Mouse (Mus musculus): Measurements from ENCODE around the gene Myo16.
A peak's percentile ranks its signal among the peaks of the same experiment; 100 is the strongest.

Gene Myo16

DNA sequence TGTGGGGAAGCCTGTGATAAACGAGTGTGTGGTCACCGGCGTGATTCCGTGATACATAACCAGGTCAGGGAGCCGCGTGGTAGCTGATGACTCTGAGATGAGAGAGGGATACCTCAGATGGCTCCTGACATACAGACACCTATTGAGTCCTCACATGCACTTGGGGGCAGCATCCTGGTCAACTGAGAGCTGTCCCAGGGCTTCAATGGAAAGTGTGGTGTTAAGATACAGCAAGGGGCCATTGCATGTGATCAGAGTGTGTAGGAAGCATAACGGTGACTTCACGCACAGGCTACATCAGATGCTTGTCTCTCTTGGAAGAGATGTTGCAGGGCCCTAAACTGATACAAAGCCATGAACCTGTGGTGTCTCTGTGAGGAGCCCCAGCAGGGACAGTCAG lies 260.2 kb downstream of the Myo16 start:
- no peak for DNase-seq (ENCODE audit: low read depth, low spot score)

DNA sequence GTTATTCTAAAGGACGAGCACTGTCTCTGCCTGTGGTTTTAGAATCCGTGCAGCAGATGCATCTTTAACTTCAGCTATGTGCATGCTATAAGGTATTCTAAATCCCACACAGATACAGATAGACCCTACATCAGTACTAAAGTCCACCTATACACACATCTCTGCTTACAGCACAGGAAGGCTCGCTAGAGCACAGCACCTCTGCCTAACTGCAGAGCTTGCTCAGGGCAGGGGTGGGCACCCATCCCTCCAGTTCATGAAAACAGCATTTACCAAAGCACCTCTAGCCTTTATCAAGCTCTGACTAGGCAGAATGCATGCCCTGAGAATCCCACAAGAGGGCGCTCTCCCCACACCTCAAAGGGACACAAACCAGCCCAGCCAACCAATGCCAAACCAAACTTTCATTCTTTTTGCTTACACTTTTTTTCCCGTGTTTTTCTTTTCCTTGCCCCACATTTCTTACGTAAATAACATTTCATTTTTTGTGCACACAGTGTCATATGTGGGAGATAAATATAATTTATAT lies 261.0 kb downstream of the Myo16 start:
- peak; percentile 67 for DNase-seq (ENCODE audit: low read depth, low spot score)

DNA sequence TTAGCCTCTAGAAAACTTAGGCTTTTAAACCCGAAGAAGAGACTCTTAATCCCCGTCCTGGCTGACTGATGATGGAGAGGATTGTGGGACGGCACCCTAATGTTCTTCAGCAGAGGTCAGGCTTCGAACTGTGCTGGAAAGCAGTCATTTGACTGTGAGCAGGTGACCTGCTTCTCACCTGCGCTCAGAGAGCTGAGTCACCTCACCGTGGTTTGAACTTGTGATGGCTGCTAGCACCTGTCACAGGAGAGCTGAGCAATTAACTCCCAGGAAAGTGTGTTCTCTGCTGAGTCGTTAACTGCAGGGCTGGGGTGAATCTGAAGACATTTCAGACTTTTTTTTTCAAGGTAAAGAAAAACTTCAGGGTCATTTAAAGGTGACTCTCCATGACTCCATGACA lies 261.6 kb downstream of the Myo16 start:
- no peak for DNase-seq (ENCODE audit: low read depth, low spot score)

DNA sequence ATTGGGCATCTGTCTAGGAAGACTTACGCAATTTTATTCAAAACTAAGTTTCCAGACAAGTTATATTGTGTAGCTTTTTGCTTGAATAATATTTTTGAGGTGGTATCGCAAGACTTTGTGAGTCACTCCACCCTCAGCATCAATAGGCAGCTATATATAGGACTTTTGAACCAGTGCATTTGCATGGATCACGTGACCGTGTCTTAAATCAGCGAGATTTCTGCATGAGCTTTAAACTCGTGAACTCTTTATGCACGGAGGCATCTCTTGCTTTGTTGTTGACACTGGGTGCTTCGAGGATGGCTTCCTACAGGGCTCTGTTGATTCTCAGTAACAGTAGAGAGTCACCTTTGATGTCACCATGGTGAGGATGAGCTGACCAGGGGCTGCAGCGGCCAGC lies 262.2 kb downstream of the Myo16 start:
- DNase-seq (ENCODE audit: low read depth, low spot score): peak; percentile 18

DNA sequence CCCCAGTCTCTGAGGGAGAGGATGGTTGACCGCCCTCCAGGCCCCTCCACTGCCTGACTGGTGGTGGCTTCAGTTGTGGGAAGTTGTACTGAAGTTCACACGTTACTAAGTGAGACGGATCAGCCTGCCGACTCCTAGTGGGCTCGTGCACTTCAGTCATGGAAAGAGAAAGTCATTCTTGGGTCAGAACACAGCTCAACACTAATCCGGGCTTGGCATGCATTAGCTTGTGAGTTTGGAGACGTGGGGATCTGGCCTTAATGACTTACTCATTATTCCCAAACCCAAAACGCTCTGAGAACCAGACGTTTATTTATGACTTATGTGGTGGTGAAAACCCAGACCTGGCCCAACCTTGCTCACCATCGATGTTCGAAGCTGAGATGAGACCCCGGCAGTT lies 263.1 kb downstream of the Myo16 start:
- DNase-seq (ENCODE audit: low read depth, low spot score): no peak

DNA sequence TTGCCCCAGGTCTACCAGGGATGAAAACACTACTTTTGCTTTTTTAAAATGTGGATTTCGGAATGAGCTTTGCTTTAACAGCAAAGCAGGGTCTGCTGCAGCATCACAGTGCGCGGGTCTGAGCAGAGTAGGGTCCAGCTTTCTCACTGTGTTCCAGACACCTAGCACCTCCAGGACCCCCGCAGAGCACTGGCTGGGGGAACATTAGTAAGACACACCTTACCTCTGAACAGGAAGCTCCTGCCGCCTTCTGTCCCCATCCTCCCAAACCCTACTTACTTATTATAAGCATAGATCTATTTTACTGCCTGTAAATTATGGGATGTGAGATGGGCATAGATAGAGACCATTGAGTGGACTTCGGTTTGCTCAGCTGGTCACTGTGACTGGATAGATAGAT lies 263.6 kb downstream of the Myo16 start:
- DNase-seq (ENCODE audit: low read depth, low spot score): no peak

DNA sequence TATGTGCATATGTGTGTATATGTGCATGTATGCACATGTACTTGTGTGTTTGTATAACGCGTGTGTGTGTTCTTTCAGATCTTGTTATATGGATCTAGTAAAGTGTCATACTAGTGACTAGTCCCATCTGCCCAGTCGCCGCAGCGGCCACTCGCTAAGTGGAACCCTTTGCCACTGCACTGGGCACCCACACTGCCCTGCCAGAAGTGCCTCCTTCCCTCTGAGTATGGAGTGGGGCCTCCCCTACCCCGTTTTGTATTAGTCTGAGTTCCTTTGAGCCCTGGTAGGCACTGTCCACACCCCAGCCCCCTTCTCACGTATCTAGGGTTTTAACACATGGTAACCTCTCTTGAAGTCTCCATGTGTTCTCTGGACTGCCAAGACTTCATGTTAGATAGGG lies 264.3 kb downstream of the Myo16 start:
- DNase-seq (ENCODE audit: low read depth, low spot score): no peak

DNA sequence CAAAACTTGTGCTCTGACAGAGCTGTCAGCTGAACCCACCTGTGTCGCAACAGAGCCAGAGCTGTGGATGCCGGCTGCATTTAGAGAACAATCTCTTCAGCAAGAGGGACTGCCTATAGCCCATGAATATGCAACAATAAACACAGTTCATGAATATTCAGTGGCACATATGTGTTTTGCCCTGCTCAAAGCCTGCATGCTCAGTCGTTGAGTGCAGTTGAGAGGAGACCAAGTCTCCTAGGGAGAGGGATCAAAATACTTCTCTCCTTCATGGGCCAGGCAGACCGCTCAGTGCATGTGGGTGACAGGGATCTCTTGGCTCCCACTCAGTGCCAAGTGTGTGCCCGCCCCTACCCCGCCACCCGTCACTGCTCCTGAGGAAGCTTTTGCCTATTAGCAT lies 265.3 kb downstream of the Myo16 start:
- DNase-seq (ENCODE audit: low read depth, low spot score): no peak

DNA sequence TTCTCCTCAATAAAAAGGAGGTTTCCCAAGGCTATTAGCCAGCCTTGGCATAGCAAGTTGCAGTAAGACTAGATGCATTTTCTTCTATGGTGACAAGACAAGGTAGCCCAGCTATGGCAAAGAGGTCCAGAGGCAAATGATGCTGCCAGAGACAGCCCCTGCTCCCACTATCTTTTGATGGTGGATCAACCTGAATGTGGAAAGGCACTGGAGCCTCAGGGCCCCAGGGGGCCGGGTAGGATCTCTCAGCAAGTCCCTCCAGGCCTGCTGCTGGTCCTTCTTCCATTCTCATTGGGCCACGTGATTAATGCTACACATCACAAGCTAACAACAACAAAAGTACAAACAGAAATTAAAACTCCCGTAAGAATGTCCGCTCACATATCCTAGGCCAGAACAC lies 266.0 kb downstream of the Myo16 start:
- no peak for DNase-seq (ENCODE audit: low read depth, low spot score)

DNA sequence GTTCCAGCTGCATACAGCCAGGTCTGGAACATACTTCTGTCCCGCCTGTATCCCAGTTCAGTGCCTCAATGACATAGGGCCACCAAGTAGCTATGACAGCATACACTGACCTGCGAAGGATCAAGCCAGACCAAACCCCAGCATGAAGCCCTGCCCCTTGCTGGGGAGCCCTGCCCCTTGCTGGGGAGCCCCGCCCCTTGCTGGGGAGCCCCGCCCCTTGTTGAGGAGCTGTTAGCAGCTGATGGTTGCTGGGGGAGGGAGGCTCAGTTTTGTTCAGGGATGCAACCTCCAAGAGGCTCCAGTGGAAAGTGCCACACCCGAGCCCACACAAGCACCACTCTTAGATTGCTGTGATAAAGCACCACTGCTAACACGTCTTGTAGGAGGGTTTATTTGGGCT lies 266.8 kb downstream of the Myo16 start:
- DNase-seq (ENCODE audit: low read depth, low spot score): no peak

DNA sequence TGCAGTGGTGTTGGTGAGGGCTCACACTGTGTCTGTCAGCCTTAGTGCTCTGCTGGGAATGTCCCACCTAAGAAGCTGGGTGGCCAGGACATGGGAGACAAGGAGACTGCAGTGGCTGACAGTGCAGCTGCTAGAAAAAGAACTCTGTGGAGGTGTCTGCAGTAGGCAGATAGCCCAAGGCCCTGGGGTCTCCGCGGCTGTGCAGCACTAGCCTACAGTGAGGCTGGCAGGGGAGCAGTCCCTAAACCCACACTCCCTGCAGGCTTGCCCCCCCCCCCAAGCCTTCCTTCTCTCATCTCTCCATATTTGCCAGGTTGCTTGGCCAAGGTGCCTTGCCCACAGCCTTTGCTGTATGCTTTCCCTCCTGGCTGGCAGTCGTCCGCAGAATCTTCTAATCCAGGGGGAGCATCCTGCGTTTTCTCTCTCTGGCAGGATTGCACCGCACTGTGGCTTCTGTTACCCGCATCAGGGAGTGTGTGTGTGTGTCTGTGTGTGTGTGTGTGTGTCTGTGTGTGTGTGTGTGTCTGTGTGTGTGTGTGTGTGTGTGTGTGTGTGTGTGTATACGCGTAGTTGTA lies 267.9 kb downstream of the Myo16 start:
- no peak for DNase-seq (ENCODE audit: low read depth, low spot score)

DNA sequence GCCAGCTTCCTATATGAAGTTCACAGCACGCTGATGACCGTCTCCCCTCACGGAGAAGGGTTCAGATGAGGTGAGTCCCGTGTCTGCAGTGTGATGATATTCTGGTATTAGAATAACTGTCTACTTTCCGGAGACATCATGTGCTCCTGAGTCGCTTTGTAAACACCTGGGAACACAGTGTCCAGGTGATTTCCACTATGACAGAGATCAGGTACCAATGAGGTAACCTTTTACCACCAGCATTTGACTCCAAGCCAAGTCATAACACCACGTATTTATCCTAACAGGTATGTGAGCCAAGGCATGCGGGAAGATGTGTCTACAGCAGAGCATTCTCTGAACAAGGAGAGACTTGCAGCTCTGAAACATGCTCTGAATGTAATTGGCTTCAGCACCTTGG lies 281.8 kb downstream of the Myo16 start:
- DNase-seq (ENCODE audit: low read depth, low spot score): no peak

DNA sequence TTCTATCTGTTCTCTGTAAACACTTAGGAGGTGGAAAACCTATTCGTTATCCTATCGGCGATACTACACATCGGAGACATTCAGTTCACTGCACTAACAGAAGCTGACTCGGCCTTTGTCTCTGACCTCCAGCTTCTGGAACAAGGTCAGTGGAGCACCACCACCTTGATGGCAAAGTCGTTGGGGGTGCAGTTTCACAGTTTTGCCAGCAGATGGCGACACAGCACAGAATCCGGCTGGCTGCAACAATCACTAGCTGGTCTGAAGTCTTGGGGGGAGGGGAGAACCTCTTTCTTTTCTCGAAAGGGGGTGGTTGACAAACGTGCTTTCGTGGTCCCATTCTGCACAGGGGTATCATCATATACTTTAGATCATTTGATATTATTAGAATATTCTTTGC lies 285.1 kb downstream of the Myo16 start:
- DNase-seq (ENCODE audit: low read depth, low spot score): peak; percentile 57

DNA sequence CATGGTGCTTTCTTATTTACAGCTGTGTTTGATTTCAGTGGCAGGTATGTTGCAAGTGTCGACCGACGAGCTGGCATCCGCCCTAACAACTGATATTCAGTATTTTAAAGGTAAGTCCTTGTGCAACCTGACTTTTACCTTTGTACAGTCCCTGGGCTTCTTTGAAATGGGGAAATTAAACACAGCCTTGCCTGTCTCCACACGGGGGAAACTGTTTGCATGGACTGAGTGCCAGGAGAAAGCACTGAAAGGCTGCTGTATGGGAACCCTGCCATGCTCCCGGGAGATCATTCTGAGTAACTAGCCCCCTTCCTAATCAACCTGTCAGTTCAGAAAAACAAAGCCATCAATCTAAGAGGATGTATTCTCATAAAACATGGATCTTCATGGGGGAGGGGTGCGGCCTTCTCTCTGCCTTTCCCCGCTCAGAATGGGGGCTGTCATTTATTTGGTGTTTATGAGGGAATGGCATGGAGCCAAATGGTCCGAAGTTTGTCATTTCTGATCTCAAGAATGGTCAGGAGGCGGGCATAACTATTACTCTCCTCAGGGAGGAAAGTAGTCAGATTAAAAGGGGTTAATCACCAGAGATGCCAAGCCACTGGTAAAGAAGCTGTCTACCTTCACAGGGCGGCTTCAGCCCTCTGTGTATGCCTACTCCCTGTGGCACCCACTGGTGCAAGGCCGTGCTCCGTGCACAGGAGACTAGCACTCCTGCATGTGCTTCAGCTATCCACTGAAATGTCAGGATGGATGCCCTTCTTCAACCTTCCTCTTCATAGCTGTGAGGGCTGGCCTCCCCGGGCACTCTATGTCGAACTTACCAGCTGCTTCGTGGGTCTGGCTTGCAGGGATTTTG lies 286.1 kb downstream of the Myo16 start:
- DNase-seq (ENCODE audit: low read depth, low spot score): no peak

DNA sequence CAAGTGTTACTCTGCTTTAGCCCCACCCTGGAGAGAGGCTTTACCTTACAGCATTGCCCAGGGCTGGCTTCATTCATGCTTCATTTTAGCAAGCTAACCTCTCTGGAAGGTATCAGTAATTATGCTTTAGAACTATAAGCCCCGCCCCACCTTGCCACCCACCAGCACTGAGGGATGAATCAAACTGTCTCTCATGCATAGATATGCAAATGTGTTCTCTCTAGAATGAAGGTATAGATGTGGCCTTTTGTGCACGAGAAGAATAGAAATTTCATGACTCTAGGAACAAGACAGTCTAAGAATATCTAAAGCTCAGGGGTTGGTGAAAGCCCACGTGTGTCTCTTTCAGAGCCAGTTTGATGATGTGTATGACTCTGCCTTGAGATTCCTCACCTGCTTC lies 288.9 kb downstream of the Myo16 start:
- no peak for DNase-seq (ENCODE audit: low read depth, low spot score)

DNA sequence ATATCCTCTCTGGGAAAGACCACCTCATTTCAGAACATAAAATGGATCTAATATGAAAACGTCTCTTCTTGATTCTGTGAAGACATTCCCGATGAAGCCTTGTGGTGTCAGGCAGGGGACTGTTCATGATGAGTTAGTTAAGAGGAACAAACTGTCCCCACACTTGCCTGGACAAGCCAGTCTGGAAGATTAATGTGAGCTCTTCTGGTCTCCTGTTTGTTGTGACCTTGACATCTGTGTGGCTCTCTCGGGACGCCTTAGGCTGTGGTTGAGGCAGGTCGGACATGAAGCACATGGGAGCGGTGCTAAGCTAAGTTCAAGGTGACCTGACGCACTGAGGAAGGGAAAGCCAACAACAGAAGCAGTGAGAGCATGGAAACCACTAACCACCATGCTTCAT lies 291.3 kb downstream of the Myo16 start:
- no peak for DNase-seq (ENCODE audit: low read depth, low spot score)

DNA sequence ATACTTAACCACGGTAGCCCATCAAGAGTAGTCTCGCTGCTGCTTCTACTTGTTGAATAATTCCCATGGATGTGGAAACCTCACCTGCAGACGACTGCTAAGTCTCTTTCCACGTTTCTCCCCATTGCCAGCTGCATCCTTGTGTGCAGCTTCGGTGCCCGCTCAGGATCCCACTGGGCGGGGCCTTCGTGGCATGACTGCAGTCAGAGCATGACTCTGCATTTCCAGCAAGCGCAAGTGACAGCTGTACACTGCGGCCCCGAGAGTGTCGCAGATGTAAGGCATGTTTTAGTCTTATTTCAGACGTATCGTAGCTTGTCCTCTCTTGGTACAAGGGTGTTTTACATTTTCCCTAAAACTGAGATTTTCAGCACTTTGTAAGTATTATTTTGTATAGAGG lies 294.8 kb downstream of the Myo16 start:
- no peak for DNase-seq (ENCODE audit: low read depth, low spot score)

DNA sequence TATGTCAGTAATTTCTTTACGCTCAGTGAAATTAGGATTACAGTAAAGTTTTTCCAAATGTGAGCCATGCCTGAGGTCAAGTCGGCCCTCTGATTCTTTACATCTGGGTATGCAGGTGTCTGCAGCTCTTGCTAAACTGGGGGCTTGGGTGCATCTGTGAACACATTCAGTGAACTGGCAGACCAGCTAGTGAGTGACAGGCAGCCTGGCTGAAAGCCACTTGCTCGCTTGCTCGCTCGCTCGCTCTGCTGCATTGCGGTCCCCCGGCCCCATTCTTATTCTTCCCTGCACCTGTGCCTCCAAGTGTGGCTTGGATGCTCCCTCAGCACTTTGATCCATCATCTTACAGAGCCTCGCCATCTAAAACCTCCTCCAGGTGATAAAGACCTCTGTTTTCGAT lies 299.3 kb downstream of the Myo16 start:
- no peak for DNase-seq (ENCODE audit: low read depth, low spot score)

DNA sequence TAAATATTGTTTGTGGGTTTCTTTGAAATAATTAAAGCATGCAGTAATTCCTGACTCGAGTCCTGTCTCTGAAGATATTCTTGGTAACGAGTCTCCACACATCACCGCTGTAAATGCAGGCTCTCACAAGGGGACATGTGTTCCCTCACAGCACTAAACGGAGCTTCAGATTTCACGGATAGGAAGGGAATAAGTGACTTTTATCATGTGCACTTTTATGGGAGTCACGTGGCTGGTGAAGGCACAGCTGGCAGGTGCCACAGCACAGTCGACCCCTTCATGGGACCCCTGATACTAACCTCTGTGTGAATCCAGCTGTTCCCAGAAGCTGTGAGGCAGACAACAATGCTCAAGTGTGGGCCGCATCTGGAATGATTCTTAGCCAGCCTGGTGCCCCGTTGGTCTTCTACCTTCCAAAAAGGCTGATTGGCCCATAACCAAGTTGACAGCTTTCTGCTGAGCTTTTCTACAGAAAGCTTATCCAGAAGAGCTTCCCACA lies 304.5 kb downstream of the Myo16 start:
- no peak for DNase-seq (ENCODE audit: low read depth, low spot score)

DNA sequence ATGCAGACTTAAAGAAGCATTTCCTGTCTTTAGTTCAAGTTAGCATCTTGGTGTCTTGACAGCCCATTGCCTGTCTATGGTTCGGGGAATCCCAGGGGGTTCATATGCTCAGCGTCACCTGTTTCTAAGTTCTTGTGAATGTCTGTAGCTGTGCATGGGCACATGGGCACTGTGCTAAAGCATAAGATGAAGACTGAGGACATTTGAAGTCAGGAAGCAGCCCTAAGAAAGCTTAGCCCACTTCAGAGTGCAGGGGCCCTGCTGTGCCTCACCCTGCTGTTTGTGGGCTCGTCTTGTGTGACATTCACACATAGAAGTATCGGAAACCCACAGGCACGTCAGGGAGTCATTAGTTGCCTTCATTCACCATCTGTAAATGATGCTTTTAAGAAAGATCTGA lies 308.6 kb downstream of the Myo16 start:
- no peak for DNase-seq (ENCODE audit: low read depth, low spot score)

DNA sequence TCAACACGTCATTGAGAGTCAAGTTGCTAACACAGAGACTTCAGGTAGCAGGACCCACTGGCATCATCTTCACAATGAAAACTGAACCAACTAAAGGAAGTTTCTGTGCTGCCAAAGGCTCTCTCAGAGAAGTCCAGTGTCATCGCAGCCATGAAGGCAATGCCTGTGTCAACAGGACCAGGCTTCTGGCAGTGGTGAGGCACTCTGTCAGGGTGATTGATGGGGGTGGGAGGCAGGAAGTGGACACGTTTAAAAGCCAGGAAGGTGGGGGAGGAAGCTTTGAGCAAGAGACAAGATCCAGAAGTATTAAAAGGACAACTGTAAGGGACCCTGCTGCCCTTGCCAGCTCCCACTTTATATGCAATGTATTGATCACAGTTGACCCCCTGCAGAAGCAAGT lies 314.8 kb downstream of the Myo16 start:
- no peak for DNase-seq (ENCODE audit: low read depth, low spot score)

DNA sequence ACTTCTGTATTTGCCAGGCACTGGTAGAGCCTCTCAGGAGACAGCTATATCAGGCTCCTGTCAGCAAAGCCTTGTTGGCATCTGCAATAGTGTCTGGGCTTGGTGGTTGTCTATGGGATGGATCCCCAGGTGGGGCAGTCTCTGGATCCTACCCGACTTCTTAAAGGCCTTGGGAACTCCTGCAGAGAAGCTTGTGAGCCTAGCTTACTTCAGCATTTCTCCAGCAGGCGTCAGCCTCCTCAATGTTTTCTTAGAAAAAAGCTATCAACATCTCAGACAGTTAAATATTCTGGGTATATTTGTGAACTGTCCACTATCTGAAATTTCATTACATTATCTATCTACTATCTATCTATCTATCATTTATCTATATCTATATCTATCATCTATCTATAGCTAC lies 315.9 kb downstream of the Myo16 start:
- DNase-seq (ENCODE audit: low read depth, low spot score): no peak

DNA sequence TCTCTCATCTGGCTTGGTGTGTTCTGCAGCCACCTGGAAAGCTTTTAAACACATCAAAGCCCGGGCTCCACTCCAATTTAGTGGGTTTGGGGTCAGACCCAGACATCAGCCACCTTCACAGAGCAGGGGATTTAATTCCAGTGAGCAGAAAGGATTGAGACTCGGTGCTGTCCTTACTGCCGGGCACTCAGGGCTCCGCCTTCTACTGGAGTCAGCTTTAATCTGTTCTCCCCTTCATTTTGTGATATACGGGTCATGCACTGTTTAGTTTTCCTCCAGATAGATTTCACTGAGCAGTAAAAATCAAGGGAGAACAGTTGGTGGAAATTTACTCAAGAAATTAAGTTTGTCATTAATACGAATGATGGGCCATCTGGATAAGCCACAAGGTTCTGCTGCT lies 316.6 kb downstream of the Myo16 start:
- no peak for DNase-seq (ENCODE audit: low read depth, low spot score)

All from A20 (cell line).